Mouse (Mus musculus): ENCODE data around the gene Gm17783. TPM values are rescaled to one million over a fixed set of nuclear protein-coding genes. Genes with fewer than 3 reads are reported as not detected.
"Not testable (repeated sequence)": the region's sequence is repeated elsewhere in the genome, so short reads cannot be mapped to it uniquely, and the experiment has no call there.

The Gm17783 gene
- polyA plus RNA-seq, 2 experiments, result not detected

GRCm38 (mm10) chr16:45492927-45493326 is 38.9 kb downstream of the Gm17783 start, which contains the start of gene Gm609:
Gene Gm609, minus strand, starts transcription at chr16:45492969.
- no peak for TF ChIP-seq POLR2A (IDR thresholded peaks at IDR 0.05; ENCODE audit: borderline replicate concordance, extremely low read depth, insufficient read depth, insufficient read length)
- no peaks in the 10 kb centered on the region for H3K36me3 ChIP-seq (ENCODE audit: control insufficient read depth, insufficient read depth, low read length)
- no peak within 1 kb of the TSS for H3K4me3 ChIP-seq (replicated peaks; ENCODE audit: low read length)
- no peak within 1 kb of the TSS for H3K4me2 ChIP-seq (replicated peaks; ENCODE audit: low read depth, low read length, severe bottlenecking)
- no peaks in the 10 kb centered on the region for H3K4me1 ChIP-seq (ENCODE audit: control insufficient read depth, insufficient read depth, low read length)
- H3K9ac ChIP-seq (ENCODE audit: low read depth, low read length, severe bottlenecking), result no peak within 1 kb of the TSS
- no peaks in the 10 kb centered on the region for H3K9me3 ChIP-seq (ENCODE audit: control insufficient read depth, low read length)
- H3K27ac ChIP-seq (replicated peaks; ENCODE audit: low read depth, low read length), result no peak within 1 kb of the TSS
- 87% methylated on average over 5 of the region's 5 CpGs for WGBS
- ATAC-seq (ENCODE audit: low FRiP score, low read depth) (no peak), DNase-seq (ENCODE audit: low spot score) (no peak)
- no peaks in the 10 kb centered on the region for H3K27me3 ChIP-seq (ENCODE audit: control insufficient read depth, insufficient read depth, low read length)

- Histone ChIP-seq H3K4me1 (ENCODE audit: control insufficient read depth, insufficient read depth, low read length) (no peaks in the 10 kb centered on the region), H3K27me3 (ENCODE audit: control insufficient read depth, insufficient read depth, low read length) (no peaks in the 10 kb centered on the region), H3K9me3 (ENCODE audit: control insufficient read depth, low read length) (no peaks in the 10 kb centered on the region), H3K9ac (ENCODE audit: low read depth, low read length, severe bottlenecking) (no peak overlapping the region), H3K4me2 (replicated peaks; ENCODE audit: low read depth, low read length, severe bottlenecking) (no peak overlapping the region), H3K36me3 (ENCODE audit: control insufficient read depth, insufficient read depth, low read length) (no peaks in the 10 kb centered on the region), H3K4me3 (replicated peaks; ENCODE audit: low read length) (no peak overlapping the region), H3K27ac (replicated peaks; ENCODE audit: low read depth, low read length) (no peak overlapping the region)
- no peak for TF ChIP-seq POLR2A (IDR thresholded peaks at IDR 0.05; ENCODE audit: borderline replicate concordance, extremely low read depth, insufficient read depth, insufficient read length)
- no peak for ATAC-seq (ENCODE audit: low FRiP score, low read depth)
- peak; percentile 8 for DNase-seq (ENCODE audit: low spot score)
These were observed 54.9 kb downstream of the Gm17783 start for GRCm38 (mm10) chr16:45476991-45477390.

GRCm38 (mm10) chr16:45471836-45472235 is 60.0 kb downstream of the Gm17783 start:
- H3K27me3 ChIP-seq (ENCODE audit: control insufficient read depth, insufficient read depth, low read length); H3K9me3 ChIP-seq (ENCODE audit: control insufficient read depth, low read length); DNase-seq (ENCODE audit: low spot score); ATAC-seq (ENCODE audit: low FRiP score, low read depth); H3K36me3 ChIP-seq (ENCODE audit: control insufficient read depth, insufficient read depth, low read length); H3K4me1 ChIP-seq (ENCODE audit: control insufficient read depth, insufficient read depth, low read length); H3K9ac ChIP-seq (ENCODE audit: low read depth, low read length, severe bottlenecking); H3K4me3 ChIP-seq (replicated peaks; ENCODE audit: low read length); H3K27ac ChIP-seq (replicated peaks; ENCODE audit: low read depth, low read length); H3K4me2 ChIP-seq (replicated peaks; ENCODE audit: low read depth, low read length, severe bottlenecking): not testable (repeated sequence)
- WGBS, result 56% methylated on average over 3 of the region's 3 CpGs

Other genes starting within 250 kb of the Gm17783 start
- gene Cd200, start 123.0 kb downstream of the Gm17783 start, polyA plus RNA-seq (2012; rRNA removed), result 27.4 and 30.2 TPM in 2 replicates
- 27.7 and 33.8 TPM in 2 replicates for gene Cd200, start 123.0 kb downstream of the Gm17783 start, polyA plus RNA-seq (2014; fragmentation: Nextera tagmentation; extraction: Ambion mirVana)
- gene Gm609, start 39.1 kb downstream of the Gm17783 start, polyA plus RNA-seq (2012; rRNA removed), result 0.03 TPM in 1 of 2 replicates, not detected in the other
- gene Gm609, start 39.1 kb downstream of the Gm17783 start, polyA plus RNA-seq (2014; fragmentation: Nextera tagmentation; extraction: Ambion mirVana), result not detected in 2 replicates
- gene Slc9c1, start 3.3 kb upstream of the Gm17783 start, polyA plus RNA-seq (2012; rRNA removed), result not detected in 2 replicates
- gene Slc9c1, start 3.3 kb upstream of the Gm17783 start, polyA plus RNA-seq (2014; fragmentation: Nextera tagmentation; extraction: Ambion mirVana), result not detected in 2 replicates
- 0.50 and 0.68 TPM in 2 replicates for gene Gcsam, start 78.3 kb upstream of the Gm17783 start, polyA plus RNA-seq (2012; rRNA removed)
- gene Gcsam, start 78.3 kb upstream of the Gm17783 start, polyA plus RNA-seq (2014; fragmentation: Nextera tagmentation; extraction: Ambion mirVana), result 1.6 and 1.9 TPM in 2 replicates
- 0.09 and 0.14 TPM in 2 replicates for gene BC016579, start 122.0 kb upstream of the Gm17783 start, polyA plus RNA-seq (2012; rRNA removed)
- 0.08 TPM in 1 of 2 replicates, not detected in the other for gene BC016579, start 122.0 kb upstream of the Gm17783 start, polyA plus RNA-seq (2014; fragmentation: Nextera tagmentation; extraction: Ambion mirVana)
- gene Tmprss7, start 161.6 kb upstream of the Gm17783 start, polyA plus RNA-seq (2012; rRNA removed), result 0.35 and 0.49 TPM in 2 replicates
- 0.11 TPM in 1 of 2 replicates, not detected in the other for gene Tmprss7, start 161.6 kb upstream of the Gm17783 start, polyA plus RNA-seq (2014; fragmentation: Nextera tagmentation; extraction: Ambion mirVana)
- 12.9 and 14.6 TPM in 2 replicates for gene Tagln3, start 192.6 kb upstream of the Gm17783 start, polyA plus RNA-seq (2012; rRNA removed)
- gene Tagln3, start 192.6 kb upstream of the Gm17783 start, polyA plus RNA-seq (2014; fragmentation: Nextera tagmentation; extraction: Ambion mirVana), result 8.1 and 10.8 TPM in 2 replicates
- 23.1 and 28.3 TPM in 2 replicates for gene Abhd10, start 210.9 kb upstream of the Gm17783 start, polyA plus RNA-seq (2012; rRNA removed)
- gene Abhd10, start 210.9 kb upstream of the Gm17783 start, polyA plus RNA-seq (2014; fragmentation: Nextera tagmentation; extraction: Ambion mirVana), result 29.6 and 32.9 TPM in 2 replicates